Mouse (Mus musculus) ES-Bruce4 (cell line): ENCODE measurements at regions not wholly inside any gene's neighbourhood (a gene's known extent, or its start where the extent isn't known, plus 50 kb on each side); places are given as distances from the start of the nearest gene placed in this dataset.

Experiments used
- H3K27ac ChIP-seq: 2 replicates; pipeline ENCODE4 v1.5.1; 2012; ENCODE audit warnings: low read length, inconsistent platforms; ENCODE audit not compliant: insufficient read depth
- H3K27me3 ChIP-seq: 2 replicates; pipeline ENCODE4 v1.6.1; 2012; ENCODE audit warnings: mild to moderate bottlenecking, low read length, inconsistent platforms; ENCODE audit not compliant: control insufficient read depth, poor library complexity, insufficient read depth, severe bottlenecking
- H3K36me3 ChIP-seq: 2 replicates; pipeline ENCODE4 v1.6.1; 2012; ENCODE audit warnings: inconsistent platforms, mild to moderate bottlenecking, low read length, moderate library complexity; ENCODE audit not compliant: control insufficient read depth, poor library complexity, insufficient read depth, severe bottlenecking
- H3K4me1 ChIP-seq: one replicate; pipeline ENCODE4 v1.8.1; 2011; ENCODE audit warnings: low read length; ENCODE audit not compliant: control insufficient read depth, insufficient read depth
- H3K4me3 ChIP-seq: 2 replicates; pipeline ENCODE4 v1.5.1; 2011; ENCODE audit warnings: low read depth, mild to moderate bottlenecking, low read length
- H3K9ac ChIP-seq: 2 replicates; pipeline ENCODE4 v1.6.1; 2012; ENCODE audit warnings: low read depth, mild to moderate bottlenecking, inconsistent platforms; ENCODE audit not compliant: poor library complexity, severe bottlenecking
- H3K9me3 ChIP-seq: replicated peaks from 2 replicates; pipeline ENCODE4 v1.6.1; 2012; ENCODE audit warnings: mild to moderate bottlenecking, low read length, inconsistent platforms; ENCODE audit not compliant: control insufficient read depth, poor library complexity, insufficient read depth, severe bottlenecking
- CTCF ChIP-seq: IDR thresholded peaks from one replicate; pipeline ENCODE4 v1.8.1; 2011; ENCODE audit warnings: low read depth, low read length
- EP300 ChIP-seq: IDR thresholded peaks from 2 replicates; pipeline ENCODE4 v1.6.1; 2011; ENCODE audit warnings: low read depth, low read length; ENCODE audit not compliant: insufficient read depth
- POLR2A ChIP-seq: IDR thresholded peaks from one replicate; pipeline ENCODE4 v1.8.1; 2011; ENCODE audit warnings: low read length; ENCODE audit not compliant: insufficient read depth

DNA sequence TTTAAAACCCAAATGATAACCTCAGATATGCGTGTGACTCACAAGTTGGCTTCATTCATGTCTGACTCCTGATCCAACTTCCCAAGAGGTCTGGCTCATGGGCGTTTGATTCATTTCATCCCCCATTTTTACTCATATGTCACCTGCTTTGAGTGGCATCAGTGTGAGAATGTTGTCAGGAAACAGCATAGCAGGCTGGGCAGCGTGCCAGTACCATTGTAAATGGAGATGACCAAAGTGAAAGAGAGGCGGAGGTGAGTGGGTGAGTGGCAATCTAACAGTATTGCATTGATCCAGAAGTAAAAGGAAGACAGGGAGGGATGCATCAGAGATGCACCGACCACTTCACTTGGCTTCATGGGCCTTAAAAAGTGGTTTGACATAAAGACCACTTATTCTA is 720.7 kb downstream of the Hace1 start:
- H3K27me3 ChIP-seq, result no peaks in the 10 kb centered on the region
- no peak for TF ChIP-seq POLR2A
- no peak for TF ChIP-seq CTCF
- no peak for TF ChIP-seq EP300

GRCm38 (mm10) chr10:46299521-46299920 is 721.9 kb downstream of the Hace1 start:
- Histone ChIP-seq H3K36me3 (no peaks in the 10 kb centered on the region), H3K4me3 (no peak overlapping the region), H3K4me1 (no peaks in the 10 kb centered on the region), H3K9ac (no peak overlapping the region), H3K27me3 (no peaks in the 10 kb centered on the region), H3K27ac (no peak overlapping the region), H3K9me3 (no peaks in the 10 kb centered on the region)
- TF ChIP-seq EP300, result no peak
- no peak for TF ChIP-seq POLR2A
- TF ChIP-seq CTCF, result no peak

More for the DNA sequence above, 720.7 kb downstream of the Hace1 start:
- Histone ChIP-seq H3K9ac (no peak overlapping the region), H3K36me3 (no peaks in the 10 kb centered on the region), H3K4me1 (no peaks in the 10 kb centered on the region), H3K27ac (no peak overlapping the region), H3K4me3 (no peak overlapping the region), H3K9me3 (no peaks in the 10 kb centered on the region)

- no peak for TF ChIP-seq EP300
- no peak for TF ChIP-seq CTCF
- TF ChIP-seq POLR2A, result no peak
- Histone ChIP-seq H3K36me3 (no peaks in the 10 kb centered on the region), H3K4me3 (no peak overlapping the region), H3K4me1 (no peaks in the 10 kb centered on the region), H3K9me3 (no peaks in the 10 kb centered on the region), H3K27me3 (no peaks in the 10 kb centered on the region), H3K9ac (no peak overlapping the region), H3K27ac (no peak overlapping the region)
Measured at GRCm38 (mm10) chr10:46320328-46321038, 742.9 kb downstream of the Hace1 start.

DNA sequence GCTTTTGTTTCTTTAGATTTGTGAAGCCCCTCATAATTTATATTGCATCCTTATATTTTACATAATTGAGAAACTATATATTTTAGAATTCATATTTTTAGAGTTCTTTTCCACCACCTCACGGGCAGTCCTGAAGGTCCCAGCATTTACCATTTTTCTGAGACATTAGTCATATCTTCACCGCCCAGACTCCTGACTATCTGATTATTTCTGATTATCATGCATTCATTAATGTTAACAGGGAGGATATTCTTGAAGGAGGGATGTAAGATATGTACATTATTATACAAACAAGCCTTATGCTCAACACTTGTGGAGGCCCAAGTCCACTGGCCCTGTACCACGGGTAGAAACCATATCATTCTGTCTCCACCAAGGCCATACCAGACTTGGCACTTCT is 743.4 kb downstream of the Hace1 start:
- no peaks in the 10 kb centered on the region for H3K27me3 ChIP-seq
- TF ChIP-seq POLR2A, result no peak
- no peak for TF ChIP-seq CTCF
- H3K4me3 ChIP-seq, result no peak overlapping the region
- no peak overlapping the region for H3K27ac ChIP-seq
- no peak overlapping the region for H3K9ac ChIP-seq
- no peaks in the 10 kb centered on the region for H3K4me1 ChIP-seq
- H3K36me3 ChIP-seq, result no peaks in the 10 kb centered on the region
- no peaks in the 10 kb centered on the region for H3K9me3 ChIP-seq

- no peak overlapping the region for H3K9ac ChIP-seq
- TF ChIP-seq CTCF (no peak), EP300 (no peak), POLR2A (no peak)
- H3K36me3 ChIP-seq, result no peaks in the 10 kb centered on the region
- no peaks in the 10 kb centered on the region for H3K4me1 ChIP-seq
- H3K9me3 ChIP-seq, result no peaks in the 10 kb centered on the region
- no peak overlapping the region for H3K4me3 ChIP-seq
- no peak overlapping the region for H3K27ac ChIP-seq
- H3K27me3 ChIP-seq, result no peaks in the 10 kb centered on the region
Measured at GRCm38 (mm10) chr10:46329052-46329451, 751.4 kb downstream of the Hace1 start.

GRCm38 (mm10) chr10:46331599-46332283 is 754.1 kb downstream of the Hace1 start:
- H3K4me1 ChIP-seq, result no peaks in the 10 kb centered on the region

More at GRCm38 (mm10) chr10:46331599-46332283, 754.1 kb downstream of the Hace1 start:
- H3K9ac ChIP-seq, result no peak overlapping the region
- no peaks in the 10 kb centered on the region for H3K27me3 ChIP-seq
- no peaks in the 10 kb centered on the region for H3K36me3 ChIP-seq
- no peaks in the 10 kb centered on the region for H3K9me3 ChIP-seq
- H3K4me3 ChIP-seq, result no peak overlapping the region
- TF ChIP-seq EP300 (no peak), POLR2A (no peak), CTCF (no peak)
- H3K27ac ChIP-seq, result no peak overlapping the region
